Mouse (Mus musculus) spleen, adult 10 weeks (tissue): ENCODE results near the gene Gm20431. TPM values are rescaled to one million over a fixed set of nuclear protein-coding genes. Genes with fewer than 3 reads are reported as not detected.

ENCODE experiments used
- polyA plus RNA-seq: library from polyadenylated mRNA; stranded (reverse); fragments of 350-450 nt; fragmentation: Illumina TruSeq; extraction: RNeasy Lipid Tissue Mini Kit (QIAGEN cat#74804); gene quantifications from one replicate; pipeline ENCODE4 v1.2.3, GENCODE M21; 2015; ENCODE audit warnings: low replicate concordance; ENCODE audit not compliant: insufficient read depth

Gene Gm20431
- 0.18 TPM for polyA plus RNA-seq

DNA sequence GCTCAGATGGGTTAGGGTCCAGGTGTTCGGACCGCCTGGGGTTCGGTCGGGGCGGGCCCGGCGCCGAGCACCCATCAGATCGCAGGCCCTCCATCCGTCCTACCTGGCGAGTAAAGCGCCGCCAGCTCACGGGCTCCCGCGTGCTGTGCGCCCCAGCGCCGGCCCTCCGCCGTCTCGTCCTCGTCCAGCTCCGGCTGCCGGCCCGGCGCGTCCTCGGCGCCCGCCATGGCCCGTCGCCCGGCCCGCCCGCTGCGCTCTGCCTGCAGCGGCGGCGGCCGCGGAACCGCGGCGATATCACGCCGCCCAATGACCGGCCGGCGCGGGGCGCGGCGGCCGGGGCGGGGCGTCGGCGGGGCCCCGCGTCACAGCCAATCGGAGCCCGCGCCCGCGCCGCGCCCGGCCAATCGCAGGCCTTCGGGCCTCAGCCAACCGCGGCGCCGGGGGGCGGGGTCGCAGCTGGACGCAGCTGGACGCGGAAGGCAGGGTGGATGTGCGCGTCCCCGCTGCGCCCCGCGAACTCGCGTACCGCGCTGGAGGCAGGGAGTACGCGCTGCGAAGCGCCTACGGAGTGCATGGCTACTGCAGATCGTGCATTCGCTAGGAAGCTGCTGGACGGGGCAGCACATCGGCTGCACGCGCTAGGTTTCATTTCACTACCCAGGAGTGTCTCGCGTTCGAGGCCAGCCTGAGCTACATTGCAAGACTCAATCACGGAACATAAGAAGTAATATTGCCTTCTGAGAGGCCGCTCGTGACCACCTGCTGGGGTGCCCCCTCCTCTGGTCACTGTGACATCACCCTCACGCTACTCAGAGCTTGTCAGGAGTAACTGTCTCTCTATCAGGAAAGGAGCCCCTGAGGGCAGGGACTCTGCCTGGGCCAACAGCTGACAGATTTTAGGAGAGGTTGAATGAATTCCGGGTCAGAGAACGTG, at the start of gene Gm20431:
TSS of gene Gm20431 (minus strand) at position 227 of the 934 bp plus-strand sequence.

DNA sequence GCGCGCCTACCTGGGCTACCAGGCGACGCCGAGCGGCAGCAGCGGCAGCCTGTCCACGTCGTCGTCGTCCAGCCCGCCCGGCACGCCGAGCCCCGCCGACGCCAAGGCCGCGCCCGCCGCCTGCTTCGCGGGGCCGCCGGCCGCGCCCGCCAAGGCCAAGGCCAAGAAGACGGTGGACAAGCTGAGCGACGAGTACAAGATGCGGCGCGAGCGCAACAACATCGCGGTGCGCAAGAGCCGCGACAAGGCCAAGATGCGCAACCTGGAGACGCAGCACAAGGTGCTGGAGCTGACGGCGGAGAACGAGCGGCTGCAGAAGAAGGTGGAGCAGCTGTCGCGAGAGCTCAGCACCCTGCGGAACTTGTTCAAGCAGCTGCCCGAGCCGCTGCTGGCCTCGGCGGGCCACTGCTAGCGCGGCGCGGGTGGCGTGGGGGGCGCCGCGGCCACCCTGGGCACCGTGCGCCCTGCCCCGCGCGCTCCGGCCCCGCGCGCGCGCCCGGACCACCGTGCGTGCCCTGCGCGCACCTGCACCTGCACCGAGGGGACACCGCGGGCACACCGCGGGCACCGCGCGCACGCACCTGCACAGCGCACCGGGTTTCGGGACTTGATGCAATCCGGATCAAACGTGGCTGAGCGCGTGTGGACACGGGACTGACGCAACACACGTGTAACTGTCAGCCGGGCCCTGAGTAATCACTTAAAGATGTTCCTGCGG, 28.4 kb upstream of the Gm20431 start, which contains the start of gene Tmem189:
TSS of gene Tmem189 (minus strand) at position 322 of the 718 bp plus-strand sequence.

DNA sequence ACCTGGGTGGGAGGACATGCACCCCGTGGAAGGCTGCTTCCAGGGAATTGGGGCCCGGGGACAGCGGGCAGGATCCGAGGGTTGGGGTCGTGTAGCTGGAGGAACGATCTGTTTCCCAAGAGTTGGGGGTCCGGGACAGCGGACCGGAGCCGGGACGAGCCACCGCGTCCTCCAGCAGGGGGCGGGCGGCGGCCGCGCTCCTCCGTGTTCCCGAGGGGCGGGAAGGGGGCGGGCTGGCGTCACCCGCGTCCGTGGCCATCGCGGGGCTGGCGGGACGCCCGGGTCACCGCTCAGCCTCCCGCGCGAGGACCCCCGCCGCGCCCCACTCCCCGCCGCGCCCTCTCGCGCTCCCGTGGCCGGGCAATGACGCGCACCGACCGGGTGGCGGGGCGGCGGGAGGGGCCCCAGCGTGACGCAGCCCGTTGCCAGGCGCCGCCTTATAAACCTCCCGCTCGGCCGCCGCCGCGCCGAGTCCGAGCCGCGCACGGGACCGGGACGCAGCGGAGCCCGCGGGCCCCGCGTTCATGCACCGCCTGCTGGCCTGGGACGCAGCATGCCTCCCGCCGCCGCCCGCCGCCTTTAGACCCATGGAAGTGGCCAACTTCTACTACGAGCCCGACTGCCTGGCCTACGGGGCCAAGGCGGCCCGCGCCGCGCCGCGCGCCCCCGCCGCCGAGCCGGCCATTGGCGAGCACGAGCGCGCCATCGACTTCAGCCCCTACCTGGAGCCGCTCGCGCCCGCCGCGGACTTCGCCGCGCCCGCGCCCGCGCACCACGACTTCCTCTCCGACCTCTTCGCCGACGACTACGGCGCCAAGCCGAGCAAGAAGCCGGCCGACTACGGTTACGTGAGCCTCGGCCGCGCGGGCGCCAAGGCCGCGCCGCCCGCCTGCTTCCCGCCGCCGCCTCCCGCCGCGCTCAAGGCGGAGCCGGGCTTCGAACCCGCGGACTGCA, 27.5 kb upstream of the Gm20431 start, which contains the start of gene Cebpb:
TSS of gene Cebpb (plus strand) at position 418 of the 954 bp plus-strand sequence.

DNA sequence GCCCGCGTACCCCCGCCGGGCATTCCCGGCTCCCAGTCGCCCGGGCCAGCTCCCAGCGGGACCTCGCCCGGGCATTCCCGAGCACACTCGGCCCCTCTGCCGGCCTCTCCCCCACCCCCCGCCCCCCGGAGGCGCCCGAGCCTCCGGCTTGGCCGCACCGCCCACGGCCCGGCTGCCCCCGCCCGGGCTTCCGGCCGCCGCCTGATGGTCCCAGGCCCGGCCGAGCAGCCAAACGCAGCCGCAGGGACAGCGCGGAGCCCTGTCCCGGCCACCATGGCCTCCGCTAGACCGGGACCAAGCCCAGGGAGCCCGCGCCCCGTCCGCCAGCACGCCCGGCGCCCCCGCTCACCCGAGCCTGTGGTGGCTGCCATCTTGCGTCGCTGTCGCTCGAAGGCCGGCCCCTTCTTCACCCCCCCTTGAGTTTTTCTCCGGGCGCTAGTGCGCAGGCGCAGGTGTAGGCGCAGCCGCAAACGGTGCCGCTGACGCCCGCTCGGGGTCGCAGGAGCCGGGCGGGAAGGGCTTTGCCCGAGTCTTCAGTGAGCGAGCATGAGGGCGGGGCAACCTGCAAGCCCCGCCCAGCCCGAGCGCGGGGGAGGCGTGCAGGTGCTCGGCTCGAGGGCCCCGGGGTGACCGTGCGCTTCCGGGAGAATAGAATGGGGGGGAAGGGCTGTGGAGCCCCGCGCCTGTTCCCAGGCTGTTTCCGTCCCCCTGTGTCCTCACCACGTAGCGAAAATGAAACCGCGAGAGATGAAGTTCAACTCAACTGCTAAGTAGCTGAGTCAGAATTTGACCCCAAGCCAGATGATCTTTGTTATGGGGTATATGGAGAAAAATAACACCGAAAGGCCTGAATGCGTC, 29.5 kb downstream of the Gm20431 start, which contains the start of gene Ube2v1:
TSS of gene Ube2v1 (minus strand) at position 505 of the 858 bp plus-strand sequence.

Other genes with a start within 250 kb of the Gm20431 start
- gene Slc9a8, start 239.8 kb downstream of the Gm20431 start, polyA plus RNA-seq, result 50.8 TPM
- gene Rnf114, start 168.9 kb downstream of the Gm20431 start, polyA plus RNA-seq, result 124 TPM
- gene Spata2, start 168.6 kb downstream of the Gm20431 start, polyA plus RNA-seq, result 11.6 TPM
- 0.90 TPM for gene Snai1, start 123.3 kb downstream of the Gm20431 start, polyA plus RNA-seq
- gene Ube2v1, start 29.4 kb downstream of the Gm20431 start, polyA plus RNA-seq, result 132 TPM
- 4.4 TPM for gene Cebpb, start 27.4 kb upstream of the Gm20431 start, polyA plus RNA-seq
- 26.6 TPM for gene Tmem189, start 28.3 kb upstream of the Gm20431 start, polyA plus RNA-seq